Mouse (Mus musculus) E14TG2a.4 (cell line): ENCODE results near the gene Inf2.
A peak's percentile ranks its signal among the peaks of the same experiment; 100 is the strongest.

Experiments used
- H3K27me3 ChIP-seq: 2 replicates; pipeline ENCODE4 v1.6.1; 2014; ENCODE audit warnings: low read length, control low read depth; ENCODE audit not compliant: insufficient read depth
- H3K36me3 ChIP-seq: 2 replicates; pipeline ENCODE4 v1.6.1; 2014; ENCODE audit warnings: low read length, control low read depth; ENCODE audit not compliant: insufficient read depth
- H3K4me1 ChIP-seq: replicated peaks from 2 replicates; pipeline ENCODE4 v1.6.1; 2014; ENCODE audit warnings: low read depth, low read length, control low read depth
- H3K4me3 ChIP-seq: replicated peaks from 2 replicates; pipeline ENCODE4 v1.5.1; 2014; ENCODE audit warnings: mild to moderate bottlenecking, low read length
- H3K9me3 ChIP-seq: 2 replicates; pipeline ENCODE4 v1.6.1; 2014; ENCODE audit warnings: low read length, control low read depth
- CTCF ChIP-seq: conservative IDR thresholded peaks from 2 replicates; pipeline ENCODE4 v1.5.1; 2014; ENCODE audit warnings: low read length
- NANOG ChIP-seq: IDR thresholded peaks from 2 replicates; pipeline ENCODE4 v1.6.1; 2014; ENCODE audit warnings: borderline replicate concordance, low read length, mixed read lengths
- POU5F1 ChIP-seq: IDR thresholded peaks from 2 replicates; pipeline ENCODE4 v1.6.1; 2014; ENCODE audit warnings: low read length, borderline replicate concordance

The Inf2 gene

GRCm38 (mm10) chr12:112549287-112549686 lies 39.3 kb upstream of the Inf2 start:
- Histone ChIP-seq H3K36me3 (no peaks in the 10 kb centered on the region), H3K4me1 (peaks cover 40% of the 10 kb centered on the region), H3K4me3 (no peak overlapping the region), H3K9me3 (no peaks in the 10 kb centered on the region), H3K27me3 (peaks cover 8% of the 10 kb centered on the region; the same call in 1 of the 2 replicates)
- peak; percentile 45 for TF ChIP-seq CTCF
- no peak for TF ChIP-seq POU5F1
- no peak for TF ChIP-seq NANOG

DNA sequence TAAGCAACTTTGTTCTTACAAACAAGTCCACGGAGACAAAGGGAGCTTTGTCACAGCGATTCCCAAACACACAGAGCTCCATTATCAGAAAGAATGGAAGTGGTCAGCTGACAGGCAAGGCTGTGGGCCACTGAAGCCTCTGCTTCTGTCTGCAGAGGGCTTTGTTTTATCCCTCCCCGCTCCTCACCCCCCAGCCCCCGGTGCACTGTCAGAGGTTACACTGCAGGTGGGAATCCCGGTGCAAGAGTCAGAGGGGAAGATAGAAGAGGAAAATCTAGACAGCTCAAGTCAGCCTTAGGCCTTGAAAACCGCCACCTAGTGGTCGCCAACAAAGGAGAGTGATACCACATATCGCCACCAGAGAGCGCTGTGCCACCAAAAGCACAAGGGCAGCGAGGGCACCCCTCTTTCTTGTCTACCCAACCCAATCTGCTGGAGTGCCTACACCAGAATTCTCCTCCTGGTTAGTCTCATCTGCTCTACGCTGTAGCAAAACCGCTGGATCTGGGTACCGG lies 36.7 kb upstream of the Inf2 start:
- peaks cover 17% of the 10 kb centered on the region; the same call in 1 of the 2 replicates for H3K27me3 ChIP-seq
- no peak overlapping the region for H3K4me3 ChIP-seq
- no peaks in the 10 kb centered on the region for H3K36me3 ChIP-seq
- H3K9me3 ChIP-seq = no peaks in the 10 kb centered on the region
- TF ChIP-seq CTCF = peak; percentile 88
- TF ChIP-seq NANOG = no peak
- no peak for TF ChIP-seq POU5F1
- H3K4me1 ChIP-seq = peaks cover 42% of the 10 kb centered on the region

GRCm38 (mm10) chr12:112552520-112552919 lies 36.1 kb upstream of the Inf2 start:
- H3K9me3 ChIP-seq = no peaks in the 10 kb centered on the region
- TF ChIP-seq POU5F1 = no peak
- H3K4me3 ChIP-seq = no peak overlapping the region
- H3K4me1 ChIP-seq = peaks cover 47% of the 10 kb centered on the region
- no peaks in the 10 kb centered on the region for H3K36me3 ChIP-seq
- H3K27me3 ChIP-seq = peaks cover 17% of the 10 kb centered on the region; the same call in 1 of the 2 replicates

DNA sequence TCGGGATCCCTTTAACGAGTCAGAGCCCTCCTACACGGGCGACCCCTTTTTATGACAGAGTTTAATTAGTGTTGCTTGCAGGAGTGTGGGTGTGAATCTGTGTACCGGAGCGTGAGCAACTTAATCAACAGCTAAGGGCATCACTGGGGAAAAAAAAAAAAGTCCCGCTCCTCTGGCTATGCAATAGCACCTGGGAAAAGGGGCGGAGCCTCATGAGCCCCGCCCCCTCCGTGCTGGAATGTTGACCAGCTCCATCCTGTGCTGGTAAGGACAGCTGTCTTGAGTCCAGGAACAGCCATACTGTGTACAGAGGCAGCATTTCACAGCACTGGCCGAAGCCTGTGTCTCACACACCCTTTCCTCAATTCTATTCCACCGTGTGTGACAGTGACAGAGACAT lies 33.7 kb upstream of the Inf2 start:
- TF ChIP-seq NANOG (no peak), CTCF (no peak), POU5F1 (no peak)
- H3K36me3 ChIP-seq = no peaks in the 10 kb centered on the region
- H3K4me3 ChIP-seq = no peak overlapping the region
- peaks cover 17% of the 10 kb centered on the region; the same call in 1 of the 2 replicates for H3K27me3 ChIP-seq
- H3K9me3 ChIP-seq = no peaks in the 10 kb centered on the region
- H3K4me1 ChIP-seq = peaks cover 66% of the 10 kb centered on the region

DNA sequence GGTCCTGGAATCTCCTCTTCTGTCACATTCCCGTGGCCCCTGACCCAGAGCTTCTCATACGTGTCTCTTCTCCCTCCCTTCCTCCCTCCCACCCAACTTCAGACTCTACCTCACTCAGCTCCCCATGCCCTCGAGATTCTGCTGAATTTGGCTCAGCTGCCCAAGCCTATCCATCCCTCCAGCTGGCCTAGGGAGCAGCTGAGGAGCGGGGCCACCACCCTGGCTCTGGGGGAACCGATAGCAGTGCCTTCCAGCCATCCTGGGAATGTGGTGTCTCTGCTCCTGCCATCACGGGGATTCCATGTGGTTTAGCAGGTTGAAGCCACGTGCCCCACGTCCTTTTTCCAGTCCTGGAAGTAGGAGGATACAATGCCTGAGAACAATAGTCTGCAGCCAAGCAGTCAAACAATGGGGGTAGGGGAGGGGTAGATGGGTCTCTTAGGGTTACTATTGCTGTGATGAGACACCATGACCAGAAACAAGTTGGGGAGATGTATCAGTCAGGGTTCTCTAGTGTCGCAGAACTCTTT lies 32.0 kb upstream of the Inf2 start:
- H3K4me1 ChIP-seq = peaks cover 64% of the 10 kb centered on the region
- H3K4me3 ChIP-seq = no peak overlapping the region
- no peak for TF ChIP-seq NANOG
- TF ChIP-seq CTCF = no peak
- TF ChIP-seq POU5F1 = no peak
- H3K9me3 ChIP-seq = no peaks in the 10 kb centered on the region
- H3K27me3 ChIP-seq = peaks cover 13% of the 10 kb centered on the region; the same call in 1 of the 2 replicates
- no peaks in the 10 kb centered on the region for H3K36me3 ChIP-seq

DNA sequence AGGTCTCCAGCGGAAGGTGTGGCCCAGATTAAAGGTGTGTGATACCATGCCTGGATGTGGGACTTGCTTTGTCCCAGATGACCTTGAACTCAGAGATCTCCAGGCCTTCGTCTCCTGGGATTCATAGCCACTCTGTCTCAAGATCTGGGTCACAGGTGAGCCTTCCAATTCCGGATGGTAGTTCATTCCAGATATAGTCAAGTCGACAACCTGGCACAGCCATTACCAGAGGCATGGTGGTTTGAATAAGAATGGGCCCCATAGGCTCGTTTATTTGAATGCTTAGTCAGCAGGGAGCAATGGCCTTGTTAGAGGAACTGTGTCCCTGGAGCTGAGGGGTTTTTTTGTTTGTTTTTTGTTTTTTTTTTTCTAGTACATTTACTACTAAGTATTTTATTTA lies 31.4 kb upstream of the Inf2 start:
- H3K27me3 ChIP-seq = peaks cover 13% of the 10 kb centered on the region; the same call in 1 of the 2 replicates
- H3K4me3 ChIP-seq = no peak overlapping the region
- H3K4me1 ChIP-seq = peaks cover 63% of the 10 kb centered on the region
- H3K9me3 ChIP-seq = no peaks in the 10 kb centered on the region
- TF ChIP-seq NANOG (no peak), POU5F1 (peak; percentile 32; the same call in 1 of the 2 replicates)
- no peaks in the 10 kb centered on the region for H3K36me3 ChIP-seq

GRCm38 (mm10) chr12:112559231-112559630 lies 29.4 kb upstream of the Inf2 start:
- TF ChIP-seq POU5F1 (no peak), CTCF (no peak), NANOG (no peak)
- H3K4me1 ChIP-seq = peaks cover 64% of the 10 kb centered on the region
- no peaks in the 10 kb centered on the region for H3K36me3 ChIP-seq
- no peak overlapping the region for H3K4me3 ChIP-seq
- no peaks in the 10 kb centered on the region for H3K9me3 ChIP-seq
- H3K27me3 ChIP-seq = peaks cover 9% of the 10 kb centered on the region; the same call in 1 of the 2 replicates

DNA sequence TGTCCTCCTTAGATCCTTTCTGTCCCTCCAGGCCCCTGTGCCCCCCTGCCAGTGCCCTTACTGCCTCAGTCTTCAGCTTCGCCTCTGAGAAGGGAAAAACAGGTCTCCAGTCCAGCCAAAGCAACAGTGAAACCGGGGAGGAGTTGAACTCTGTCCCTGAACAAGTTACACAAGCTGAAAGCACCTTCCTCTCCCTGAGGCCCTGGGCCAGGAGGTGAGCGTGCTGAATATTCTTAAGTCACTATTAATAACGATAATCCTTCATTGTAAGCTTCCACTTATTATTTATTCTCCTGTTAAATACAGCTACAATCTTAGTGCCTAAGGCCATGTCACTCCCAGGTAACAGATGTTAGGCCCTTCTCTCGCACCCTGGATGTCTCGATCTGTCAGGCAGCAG lies 28.9 kb upstream of the Inf2 start:
- no peak overlapping the region for H3K4me3 ChIP-seq
- no peaks in the 10 kb centered on the region for H3K36me3 ChIP-seq
- H3K4me1 ChIP-seq = peaks cover 67% of the 10 kb centered on the region
- no peaks in the 10 kb centered on the region for H3K9me3 ChIP-seq
- peaks cover 9% of the 10 kb centered on the region; the same call in 1 of the 2 replicates for H3K27me3 ChIP-seq
- TF ChIP-seq POU5F1 (no peak), NANOG (no peak), CTCF (no peak)

DNA sequence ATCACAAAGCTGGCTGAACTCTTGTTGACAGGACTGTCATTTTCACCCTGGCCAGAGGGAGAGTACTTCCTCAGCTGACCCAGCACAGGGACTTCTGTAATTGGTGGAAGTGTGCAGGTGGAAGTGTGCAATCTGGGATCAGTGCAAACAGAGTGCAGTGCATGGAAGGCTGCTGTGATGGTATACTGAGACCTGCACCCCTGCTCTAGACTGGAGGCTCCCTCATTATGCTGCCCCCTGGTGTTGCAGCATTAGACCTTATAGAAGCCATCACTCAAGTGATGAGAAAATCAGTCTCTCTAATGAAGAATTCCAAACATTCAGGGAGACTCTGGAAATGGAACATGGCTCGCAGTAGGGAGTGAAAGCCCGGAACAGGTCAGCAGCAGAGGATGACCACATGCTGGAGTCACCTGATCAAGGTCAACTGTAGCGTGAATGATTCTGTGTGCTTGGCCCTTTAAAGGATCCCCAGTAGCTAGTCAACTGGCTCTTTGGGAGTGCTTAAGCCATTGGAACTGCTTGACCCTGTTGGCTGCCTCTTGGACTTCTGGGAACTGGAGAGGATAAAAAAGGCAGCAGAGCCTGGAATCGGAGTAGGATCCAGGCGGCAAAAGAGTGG lies 28.3 kb upstream of the Inf2 start:
- no peak overlapping the region for H3K4me3 ChIP-seq
- H3K9me3 ChIP-seq = no peaks in the 10 kb centered on the region
- peaks cover 63% of the 10 kb centered on the region for H3K4me1 ChIP-seq
- H3K27me3 ChIP-seq = peaks cover 9% of the 10 kb centered on the region; the same call in 1 of the 2 replicates
- no peaks in the 10 kb centered on the region for H3K36me3 ChIP-seq
- TF ChIP-seq CTCF = peak; percentile 58
- no peak for TF ChIP-seq NANOG
